Mouse (Mus musculus): Measurements from ENCODE around the gene Slc34a3. TPM values are rescaled to one million over a fixed set of nuclear protein-coding genes. Genes with fewer than 3 reads are reported as not detected.
A peak's percentile ranks its signal among the peaks of the same experiment; 100 is the strongest.

Slc34a3 gene
- polyA plus RNA-seq, 1 experiment: 0.06 TPM

DNA sequence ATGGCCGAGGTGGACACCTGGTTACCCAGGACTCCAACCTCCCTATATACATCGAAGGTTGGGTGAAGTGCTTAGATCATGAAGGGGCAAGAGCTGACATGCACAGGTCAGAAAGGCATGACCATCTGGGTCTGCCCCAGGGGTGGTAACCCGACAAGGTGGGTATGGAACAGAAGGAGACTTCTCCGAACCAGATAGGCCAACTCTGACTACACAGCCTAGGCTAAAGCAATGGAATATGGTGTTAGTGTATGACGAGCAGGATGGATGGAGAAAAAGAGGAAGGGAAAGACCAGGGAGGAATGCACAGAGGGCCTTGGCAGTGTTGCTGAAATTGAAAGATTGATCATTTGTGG lies 47.6 kb downstream of the Slc34a3 start:
- WGBS: 47% methylated on average over 5 of the region's 5 CpGs
- Histone ChIP-seq H3K27ac (ENCODE audit: insufficient read depth, low read length) (no peak overlapping the region), H3K27me3 (ENCODE audit: control insufficient read depth, insufficient read depth, low read length) (peaks cover 3% of the 10 kb centered on the region; the same call in 1 of the 2 replicates), H3K4me1 (ENCODE audit: control insufficient read depth, insufficient read depth, insufficient read length) (peaks cover 18% of the 10 kb centered on the region), H3K4me3 (ENCODE audit: extremely low read depth, insufficient read depth, insufficient read length) (no peak overlapping the region), H3K36me3 (ENCODE audit: control insufficient read depth, insufficient read depth, low read length) (no peaks in the 10 kb centered on the region)
- DNase-seq (ENCODE audit: low read depth in 1 of 2, low spot score in 2 of 2): no peak
- TF ChIP-seq POLR2A (IDR thresholded peaks at IDR 0.05; ENCODE audit: low read depth, low read length) (no peak), CTCF (IDR thresholded peaks at IDR 0.05; ENCODE audit: extremely low read depth, insufficient read depth, insufficient read length, insufficient replicate concordance) (no peak)

DNA sequence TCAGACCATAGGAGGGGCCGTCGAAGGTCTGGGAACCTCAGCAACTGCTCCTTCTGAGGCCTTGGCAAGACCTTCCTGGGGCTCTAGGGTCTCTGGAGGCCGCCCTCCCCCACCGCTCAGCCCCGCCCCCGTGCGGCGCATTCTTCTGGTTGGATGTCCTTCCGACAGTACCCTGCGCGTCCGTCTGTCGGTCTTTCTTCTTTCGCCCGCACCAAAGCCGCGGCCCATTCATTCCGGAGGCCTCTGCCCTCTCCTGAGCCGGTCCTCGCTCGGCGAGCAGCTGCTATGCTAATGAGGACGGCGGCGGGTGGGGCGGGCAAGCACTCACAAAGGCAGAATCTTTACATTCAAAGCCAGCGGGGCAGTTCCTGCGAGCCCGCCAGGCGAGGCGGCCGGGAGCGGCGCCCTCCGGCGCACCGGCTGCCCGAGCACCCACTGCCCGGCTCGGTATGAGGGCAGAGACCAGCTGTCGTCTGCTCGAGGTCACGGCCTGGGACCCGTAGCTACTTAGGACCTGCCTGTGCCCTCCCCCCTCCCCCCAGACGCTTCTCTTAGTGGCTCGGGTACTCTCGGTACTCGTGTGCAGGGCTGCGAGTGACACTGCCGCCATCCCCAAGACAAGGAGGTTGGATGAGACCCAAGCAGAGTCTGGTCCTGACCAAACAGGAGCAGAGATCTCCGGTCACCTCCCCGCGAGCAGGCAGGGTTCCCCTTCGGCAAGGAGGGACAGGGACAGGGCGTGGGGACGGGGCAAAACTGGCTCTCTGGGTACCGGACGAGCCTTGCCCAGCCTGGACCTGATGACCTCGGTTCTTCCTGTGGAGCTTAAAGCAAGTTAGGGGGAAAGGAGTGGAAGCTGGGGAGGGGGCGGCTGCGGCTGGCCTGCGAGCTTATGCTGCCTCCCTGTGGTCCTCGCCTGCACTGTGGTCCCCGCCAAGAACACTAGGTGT lies 48.3 kb downstream of the Slc34a3 start:
- Histone ChIP-seq H3K36me3 (ENCODE audit: control insufficient read depth, insufficient read depth, low read length) (no peaks in the 10 kb centered on the region), H3K4me3 (ENCODE audit: extremely low read depth, insufficient read depth, insufficient read length) (peak overlapping the region; percentile 58), H3K4me1 (ENCODE audit: control insufficient read depth, insufficient read depth, insufficient read length) (peaks cover 18% of the 10 kb centered on the region), H3K27me3 (ENCODE audit: control insufficient read depth, insufficient read depth, low read length) (peaks cover 3% of the 10 kb centered on the region; the same call in 1 of the 2 replicates), H3K27ac (ENCODE audit: insufficient read depth, low read length) (no peak overlapping the region)
- TF ChIP-seq POLR2A (IDR thresholded peaks at IDR 0.05; ENCODE audit: low read depth, low read length) (no peak), CTCF (IDR thresholded peaks at IDR 0.05; ENCODE audit: extremely low read depth, insufficient read depth, insufficient read length, insufficient replicate concordance) (0 out of 2 replicates have a peak, but pooled peaks have one; percentile 10)
- DNase-seq (ENCODE audit: low read depth in 1 of 2, low spot score in 2 of 2): peak in 1 of 2 experiments; percentile 55
- 3% methylated on average over 63 of the region's 64 CpGs for WGBS

DNA sequence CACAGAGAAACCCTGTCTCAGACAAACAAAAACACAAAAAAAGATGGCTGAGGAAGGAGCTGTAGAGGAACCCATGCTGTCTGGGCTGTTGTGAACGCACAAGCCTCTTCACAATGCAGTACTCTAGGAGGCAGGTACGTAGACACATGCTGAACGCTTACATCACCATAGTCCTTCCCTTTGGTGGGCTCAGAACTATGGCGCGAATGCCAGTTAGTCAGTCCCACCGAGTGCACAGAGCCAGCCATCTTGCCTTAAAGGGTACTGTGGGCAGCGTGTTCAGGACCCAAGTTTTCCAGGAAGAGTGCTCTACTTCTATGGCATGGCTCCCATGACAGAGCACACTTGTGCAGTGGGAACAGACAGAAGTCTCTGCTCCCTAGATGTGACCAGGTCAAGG lies 49.7 kb downstream of the Slc34a3 start:
- Histone ChIP-seq H3K27me3 (ENCODE audit: control insufficient read depth, insufficient read depth, low read length) (peaks cover 3% of the 10 kb centered on the region; the same call in 1 of the 2 replicates), H3K4me3 (ENCODE audit: extremely low read depth, insufficient read depth, insufficient read length) (no peak overlapping the region), H3K4me1 (ENCODE audit: control insufficient read depth, insufficient read depth, insufficient read length) (peaks cover 18% of the 10 kb centered on the region), H3K36me3 (ENCODE audit: control insufficient read depth, insufficient read depth, low read length) (no peaks in the 10 kb centered on the region), H3K27ac (ENCODE audit: insufficient read depth, low read length) (no peak overlapping the region)
- WGBS: 96% methylated on average over 7 of the region's 7 CpGs
- DNase-seq (ENCODE audit: low read depth in 1 of 2, low spot score in 2 of 2): no peak
- TF ChIP-seq POLR2A (IDR thresholded peaks at IDR 0.05; ENCODE audit: low read depth, low read length): no peak
- no peak for TF ChIP-seq CTCF (IDR thresholded peaks at IDR 0.05; ENCODE audit: extremely low read depth, insufficient read depth, insufficient read length, insufficient replicate concordance)

DNA sequence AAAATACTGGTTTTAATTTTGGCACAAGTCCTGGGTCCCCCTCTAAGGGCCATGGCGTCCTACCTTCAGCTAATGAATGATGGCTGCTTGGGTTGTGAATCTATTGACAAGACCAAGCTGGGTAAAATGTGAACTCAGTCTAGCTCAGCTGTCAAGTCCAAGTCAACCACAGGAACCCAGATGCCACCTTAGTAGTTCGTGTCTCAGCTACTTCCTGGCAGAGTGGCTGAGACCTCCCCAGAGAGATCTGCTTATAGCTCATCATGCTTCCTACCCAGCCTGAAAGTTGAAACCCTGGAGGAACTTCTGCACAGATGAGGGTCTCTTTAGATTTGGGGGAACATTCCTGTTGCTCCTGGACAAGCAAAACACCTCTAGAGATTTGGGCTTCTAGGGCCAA lies 50.8 kb downstream of the Slc34a3 start:
- Histone ChIP-seq H3K36me3 (ENCODE audit: control insufficient read depth, insufficient read depth, low read length) (no peaks in the 10 kb centered on the region), H3K4me3 (ENCODE audit: extremely low read depth, insufficient read depth, insufficient read length) (no peak overlapping the region), H3K27me3 (ENCODE audit: control insufficient read depth, insufficient read depth, low read length) (peaks cover 3% of the 10 kb centered on the region; the same call in 1 of the 2 replicates), H3K27ac (ENCODE audit: insufficient read depth, low read length) (no peak overlapping the region), H3K4me1 (ENCODE audit: control insufficient read depth, insufficient read depth, insufficient read length) (peaks cover 18% of the 10 kb centered on the region)
- DNase-seq (ENCODE audit: low read depth in 1 of 2, low spot score in 2 of 2): peak in 1 of 2 experiments; percentile 43
- TF ChIP-seq CTCF (IDR thresholded peaks at IDR 0.05; ENCODE audit: extremely low read depth, insufficient read depth, insufficient read length, insufficient replicate concordance) (no peak), POLR2A (IDR thresholded peaks at IDR 0.05; ENCODE audit: low read depth, low read length) (no peak)
- 23% methylated on average over 2 of the region's 2 CpGs for WGBS

DNA sequence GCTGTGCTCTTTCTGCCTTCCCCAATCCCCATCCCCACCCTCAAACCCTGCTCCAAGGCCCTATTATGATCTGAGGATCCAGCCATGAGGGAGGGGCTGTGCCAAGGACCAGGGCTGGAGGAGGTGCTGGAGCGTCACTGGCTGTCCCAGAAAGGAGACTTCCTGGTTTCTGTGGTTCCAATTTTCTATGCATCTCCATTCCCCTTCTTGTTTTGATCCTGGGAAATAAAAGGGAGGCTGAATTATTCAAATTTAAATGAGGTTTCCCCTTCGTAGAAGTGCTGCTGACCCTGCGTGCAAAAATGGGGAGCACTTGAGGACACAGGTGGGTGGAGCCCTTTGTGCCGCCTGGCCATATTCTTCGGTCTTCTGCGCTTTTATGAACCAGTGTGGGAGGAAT lies 51.5 kb downstream of the Slc34a3 start:
- Histone ChIP-seq H3K4me1 (ENCODE audit: control insufficient read depth, insufficient read depth, insufficient read length) (peaks cover 18% of the 10 kb centered on the region), H3K27ac (ENCODE audit: insufficient read depth, low read length) (no peak overlapping the region), H3K4me3 (ENCODE audit: extremely low read depth, insufficient read depth, insufficient read length) (no peak overlapping the region), H3K36me3 (ENCODE audit: control insufficient read depth, insufficient read depth, low read length) (no peaks in the 10 kb centered on the region), H3K27me3 (ENCODE audit: control insufficient read depth, insufficient read depth, low read length) (peaks cover 3% of the 10 kb centered on the region; the same call in 1 of the 2 replicates)
- DNase-seq (ENCODE audit: low read depth in 1 of 2, low spot score in 2 of 2): no peak
- TF ChIP-seq POLR2A (IDR thresholded peaks at IDR 0.05; ENCODE audit: low read depth, low read length): no peak
- TF ChIP-seq CTCF (IDR thresholded peaks at IDR 0.05; ENCODE audit: extremely low read depth, insufficient read depth, insufficient read length, insufficient replicate concordance): no peak
- 16% methylated on average over 6 of the region's 6 CpGs for WGBS

DNA sequence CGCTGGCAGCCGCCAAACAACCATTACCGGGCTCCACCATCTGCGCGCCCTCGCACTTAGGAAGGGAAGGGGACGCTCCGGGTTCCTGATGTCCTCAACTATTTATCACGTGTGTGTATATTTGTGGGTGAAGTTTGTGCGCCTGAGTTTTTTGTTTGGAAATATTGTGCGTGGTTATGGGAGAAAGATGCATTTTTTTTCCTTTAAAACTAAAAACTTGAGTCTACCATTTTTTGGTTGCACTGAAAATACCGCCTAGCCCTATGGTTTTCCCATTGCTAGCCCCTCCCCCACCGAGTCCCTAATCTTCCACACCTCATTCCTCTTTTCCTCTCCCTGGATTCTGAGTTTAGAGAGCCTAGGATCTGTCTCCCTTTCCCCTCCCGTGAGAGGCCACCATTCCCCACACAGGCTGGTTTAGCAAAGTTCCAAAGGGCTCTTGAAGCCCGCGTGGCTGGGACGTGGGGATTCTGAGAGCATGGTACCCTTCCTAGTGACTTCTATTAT lies 52.2 kb downstream of the Slc34a3 start:
- DNase-seq (ENCODE audit: low read depth in 1 of 2, low spot score in 2 of 2): no peak
- Histone ChIP-seq H3K36me3 (ENCODE audit: control insufficient read depth, insufficient read depth, low read length) (no peaks in the 10 kb centered on the region), H3K27me3 (ENCODE audit: control insufficient read depth, insufficient read depth, low read length) (peaks cover 3% of the 10 kb centered on the region; the same call in 1 of the 2 replicates), H3K4me1 (ENCODE audit: control insufficient read depth, insufficient read depth, insufficient read length) (peaks cover 18% of the 10 kb centered on the region), H3K27ac (ENCODE audit: insufficient read depth, low read length) (no peak overlapping the region; the same call in 1 of the 2 replicates), H3K4me3 (ENCODE audit: extremely low read depth, insufficient read depth, insufficient read length) (peak overlapping the region; percentile 54; the same call in 1 of the 2 replicates)
- WGBS: 7% methylated on average over 17 of the region's 17 CpGs
- TF ChIP-seq POLR2A (IDR thresholded peaks at IDR 0.05; ENCODE audit: low read depth, low read length): no peak
- TF ChIP-seq CTCF (IDR thresholded peaks at IDR 0.05; ENCODE audit: extremely low read depth, insufficient read depth, insufficient read length, insufficient replicate concordance): no peak
